Mouse (Mus musculus): ENCODE results near the gene P2rx5. TPM values are rescaled to one million over a fixed set of nuclear protein-coding genes. Genes with fewer than 3 reads are reported as not detected.

The P2rx5 gene
- polyA plus RNA-seq (2015; fragmentation: Nextera tagmentation; extraction: Ambion mirVana): 0.28 and 0.42 TPM in 2 replicates

DNA sequence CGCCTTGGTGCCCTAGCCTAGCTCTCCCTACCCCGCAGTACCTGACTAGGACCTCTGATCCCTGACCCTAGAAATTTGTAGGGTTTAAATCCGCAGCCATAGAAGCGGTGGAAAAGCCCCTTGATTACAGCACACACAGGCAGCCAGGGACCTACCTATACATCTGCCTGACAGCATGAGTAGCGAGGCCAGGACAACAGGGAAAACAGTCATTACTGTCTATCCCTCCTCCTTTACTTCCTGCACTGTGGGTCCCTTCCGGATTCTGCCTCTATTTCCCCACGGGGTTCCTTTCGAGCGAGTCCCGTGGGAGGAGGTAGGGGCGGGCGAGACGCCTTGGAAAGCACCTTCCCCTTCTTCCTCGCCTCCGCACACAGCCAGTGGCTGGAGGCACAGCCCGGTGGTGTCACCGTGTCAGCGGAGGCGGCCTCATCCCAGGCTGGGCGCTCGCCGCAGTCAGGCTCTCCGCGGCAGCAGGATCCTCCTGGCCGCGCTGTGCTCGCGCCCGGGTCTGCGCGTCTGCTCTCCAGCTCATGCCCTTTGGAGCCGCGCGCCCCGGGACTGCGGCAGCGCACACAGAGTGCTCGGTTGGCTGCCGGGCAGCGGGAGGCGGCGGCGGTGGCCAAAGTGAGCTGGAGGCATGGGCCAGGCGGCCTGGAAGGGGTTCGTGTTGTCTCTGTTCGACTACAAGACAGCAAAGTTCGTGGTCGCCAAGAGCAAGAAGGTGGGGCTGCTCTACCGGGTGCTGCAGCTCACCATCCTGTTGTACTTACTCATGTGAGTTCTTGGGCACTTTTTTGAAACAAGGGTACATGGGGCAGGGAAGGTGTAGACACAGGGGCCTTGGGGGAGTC lies at the start of gene P2rx5:
P2rx5 (plus strand) TSS at position 465 of the 854 bp plus-strand sequence.
- Histone ChIP-seq H3K9me3 (no peaks in the 10 kb centered on the region), H3K4me1 (replicated peaks) (peaks cover 12% of the 10 kb centered on the region), H3K9ac (peak within 1 kb of the TSS; percentile 75), H3K27me3 (peaks cover 35% of the 10 kb centered on the region), H3K27ac (no peak within 1 kb of the TSS), H3K36me3 (no peaks in the 10 kb centered on the region), H3K4me3 (peak within 1 kb of the TSS; percentile 48), H3K4me2 (peak within 1 kb of the TSS; percentile 84)
- ATAC-seq (ENCODE audit: low FRiP score): peak; percentile 39
- 2% methylated on average over 49 of the region's 49 CpGs for WGBS

DNA sequence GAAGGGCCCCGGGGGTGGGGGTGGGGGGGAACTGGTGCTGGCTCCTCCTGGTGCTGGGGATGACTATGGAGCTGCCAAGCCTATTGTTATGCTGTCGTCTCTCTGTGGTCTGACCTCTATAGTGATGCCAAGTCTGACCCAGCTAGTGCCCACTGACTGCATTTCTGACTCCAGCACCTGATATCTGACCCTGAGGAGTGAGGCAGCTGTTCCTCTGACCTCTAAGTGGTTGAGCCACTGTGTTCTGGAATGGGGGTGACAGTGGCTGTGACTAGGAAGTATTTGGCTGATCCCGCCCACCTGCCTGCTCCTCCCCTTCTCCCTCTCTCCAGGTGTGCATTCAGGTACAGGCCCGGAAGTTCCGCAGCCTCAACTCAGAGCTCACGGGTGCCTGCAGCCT lies 48.8 kb upstream of the P2rx5 start:
- no peak overlapping the region for H3K9ac ChIP-seq
- H3K4me3 ChIP-seq: no peak overlapping the region
- no peaks in the 10 kb centered on the region for H3K9me3 ChIP-seq
- no peaks in the 10 kb centered on the region for H3K36me3 ChIP-seq
- WGBS: 68% methylated on average over 6 of the region's 6 CpGs
- no peak overlapping the region for H3K27ac ChIP-seq
- no peaks in the 10 kb centered on the region for H3K4me1 ChIP-seq (replicated peaks)
- 0 out of 2 replicates have a peak, but pooled peaks cover 2% of the 10 kb centered on the region for H3K27me3 ChIP-seq
- ATAC-seq (ENCODE audit: low FRiP score): no peak
- no peak overlapping the region for H3K4me2 ChIP-seq

DNA sequence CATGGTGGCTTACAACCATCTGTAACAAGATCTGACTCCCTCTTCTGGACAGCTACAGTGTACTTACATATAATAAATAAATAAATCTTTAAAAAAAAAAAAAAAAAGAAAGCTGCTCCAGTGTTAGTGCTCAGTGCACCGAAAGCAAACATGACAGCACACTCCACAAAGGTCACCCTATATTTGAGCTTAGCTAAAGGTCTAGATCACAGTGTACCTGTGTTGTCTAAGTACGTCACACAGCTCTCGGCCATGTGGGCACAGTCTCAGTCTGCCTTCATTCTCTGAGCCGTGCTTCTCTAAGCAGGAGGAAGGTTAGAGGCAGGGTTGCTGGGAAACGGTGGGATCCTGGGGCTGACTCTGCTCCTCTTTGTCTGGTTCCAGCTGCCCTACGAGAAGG lies 33.7 kb upstream of the P2rx5 start:
- WGBS: 85% methylated on average over 6 of the region's 6 CpGs
- Histone ChIP-seq H3K9ac (no peak overlapping the region), H3K27me3 (no peaks in the 10 kb centered on the region), H3K36me3 (no peaks in the 10 kb centered on the region), H3K4me1 (replicated peaks) (no peaks in the 10 kb centered on the region), H3K27ac (no peak overlapping the region), H3K4me2 (no peak overlapping the region), H3K9me3 (no peaks in the 10 kb centered on the region), H3K4me3 (no peak overlapping the region)
- ATAC-seq (ENCODE audit: low FRiP score): no peak

DNA sequence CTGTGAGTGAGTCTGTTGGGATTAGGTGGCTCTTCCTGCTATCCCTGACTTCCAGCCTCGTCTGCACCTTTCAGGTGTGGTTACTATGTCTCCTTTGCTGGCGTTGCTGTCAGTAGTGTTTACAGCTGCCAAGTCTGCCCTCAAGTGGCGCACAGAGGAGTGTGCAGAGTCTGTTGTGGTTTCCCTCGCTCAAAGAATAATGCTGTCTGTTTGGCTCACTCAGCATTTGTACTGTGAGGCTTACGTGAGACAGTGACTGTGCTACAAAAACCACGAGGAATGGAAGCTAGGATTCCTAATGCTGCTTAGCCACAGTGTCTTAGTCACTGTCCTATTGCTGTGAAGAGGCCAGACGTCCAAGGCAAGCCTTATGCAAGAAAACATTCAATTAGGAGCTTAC lies 29.2 kb upstream of the P2rx5 start:
- Histone ChIP-seq H3K9ac (no peak overlapping the region), H3K4me1 (replicated peaks) (peaks cover 4% of the 10 kb centered on the region; the same call in 1 of the 2 replicates), H3K4me2 (no peak overlapping the region), H3K27ac (no peak overlapping the region), H3K36me3 (peaks cover 11% of the 10 kb centered on the region; the same call in 1 of the 2 replicates), H3K4me3 (no peak overlapping the region), H3K9me3 (no peaks in the 10 kb centered on the region), H3K27me3 (no peaks in the 10 kb centered on the region)
- WGBS: 85% methylated on average over 7 of the region's 7 CpGs
- no peak for ATAC-seq (ENCODE audit: low FRiP score)

DNA sequence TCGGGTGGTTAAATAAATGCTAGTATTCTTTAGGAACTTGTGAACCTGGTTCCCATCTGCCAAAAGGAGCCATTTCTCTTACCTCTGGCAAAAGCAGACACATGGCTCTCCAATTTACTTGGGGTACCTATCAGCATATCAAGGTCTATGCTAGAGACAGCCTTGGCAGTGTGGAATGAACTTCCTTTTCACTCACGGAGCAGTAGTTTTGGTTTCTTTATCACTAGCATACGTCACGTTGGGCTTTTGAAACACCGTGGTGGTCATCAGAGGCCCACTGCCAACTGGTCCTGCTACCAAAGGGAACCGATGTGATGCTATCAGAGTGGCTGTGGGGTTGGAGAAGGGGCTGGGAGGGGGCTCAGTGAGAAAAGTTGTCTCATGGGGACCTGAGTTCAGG lies 27.2 kb upstream of the P2rx5 start:
- H3K36me3 ChIP-seq: peaks cover 11% of the 10 kb centered on the region; the same call in 1 of the 2 replicates
- no peak overlapping the region for H3K4me2 ChIP-seq
- no peak for ATAC-seq (ENCODE audit: low FRiP score)
- no peaks in the 10 kb centered on the region for H3K9me3 ChIP-seq
- no peak overlapping the region for H3K4me3 ChIP-seq
- H3K27me3 ChIP-seq: no peaks in the 10 kb centered on the region
- no peak overlapping the region for H3K27ac ChIP-seq
- 96% methylated on average over 6 of the region's 6 CpGs for WGBS
- no peak overlapping the region for H3K9ac ChIP-seq
- peaks cover 22% of the 10 kb centered on the region for H3K4me1 ChIP-seq (replicated peaks)

DNA sequence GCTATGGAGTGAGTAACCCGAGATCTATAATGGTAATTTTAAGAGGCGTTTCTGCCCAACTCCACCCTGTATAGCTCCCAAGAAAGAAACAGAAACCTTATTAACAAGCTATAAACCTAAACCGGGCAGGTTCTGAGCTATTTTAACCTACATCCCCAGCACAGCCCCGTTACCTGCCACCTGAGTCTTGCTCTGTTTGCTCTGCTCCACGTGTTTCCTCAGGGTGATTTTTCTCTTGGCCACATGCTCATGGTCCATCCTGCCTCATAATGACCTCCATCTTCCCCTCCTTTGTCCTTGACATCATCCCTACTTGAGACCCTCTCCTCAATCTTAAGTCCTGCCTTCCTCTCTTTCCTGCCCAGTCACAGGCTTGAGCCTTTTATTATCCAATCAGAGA lies 26.0 kb upstream of the P2rx5 start:
- peaks cover 11% of the 10 kb centered on the region; the same call in 1 of the 2 replicates for H3K36me3 ChIP-seq
- peaks cover 27% of the 10 kb centered on the region for H3K4me1 ChIP-seq (replicated peaks)
- no peak overlapping the region for H3K9ac ChIP-seq
- ATAC-seq (ENCODE audit: low FRiP score): no peak
- H3K9me3 ChIP-seq: no peaks in the 10 kb centered on the region
- H3K4me2 ChIP-seq: no peak overlapping the region
- H3K4me3 ChIP-seq: no peak overlapping the region
- no peak overlapping the region for H3K27ac ChIP-seq
- WGBS: 95% methylated on average over 5 of the region's 5 CpGs
- no peaks in the 10 kb centered on the region for H3K27me3 ChIP-seq

DNA sequence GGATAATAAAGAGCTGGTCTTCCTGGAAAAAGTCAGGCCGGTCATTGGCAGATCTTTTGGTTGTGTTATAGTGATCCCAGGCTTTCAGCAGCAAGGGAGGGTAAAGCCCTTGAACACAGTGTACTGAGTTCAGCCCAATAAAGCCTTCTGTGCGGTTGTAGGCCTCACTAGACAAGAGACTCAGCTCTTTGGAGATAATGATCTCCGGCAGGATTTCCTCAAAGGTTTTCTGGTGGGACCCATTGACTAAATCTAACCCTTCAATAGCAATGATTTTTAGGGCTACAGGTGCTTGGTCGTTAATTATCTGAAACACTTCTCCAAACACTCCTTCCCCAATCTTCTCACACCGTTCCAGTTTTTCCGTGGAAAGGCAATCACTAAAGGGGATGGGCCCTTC lies 23.6 kb upstream of the P2rx5 start:
- H3K4me2 ChIP-seq: peak overlapping the region; percentile 90
- H3K27ac ChIP-seq: no peak overlapping the region
- ATAC-seq (ENCODE audit: low FRiP score): no peak
- 0 out of 2 replicates have a peak overlapping the region, but pooled peaks have one; percentile 79 for H3K9ac ChIP-seq
- peaks cover 11% of the 10 kb centered on the region; the same call in 1 of the 2 replicates for H3K36me3 ChIP-seq
- H3K27me3 ChIP-seq: no peaks in the 10 kb centered on the region
- H3K4me3 ChIP-seq: peak overlapping the region; percentile 76
- H3K4me1 ChIP-seq (replicated peaks): peaks cover 27% of the 10 kb centered on the region
- 93% methylated on average over 6 of the region's 6 CpGs for WGBS
- no peaks in the 10 kb centered on the region for H3K9me3 ChIP-seq

DNA sequence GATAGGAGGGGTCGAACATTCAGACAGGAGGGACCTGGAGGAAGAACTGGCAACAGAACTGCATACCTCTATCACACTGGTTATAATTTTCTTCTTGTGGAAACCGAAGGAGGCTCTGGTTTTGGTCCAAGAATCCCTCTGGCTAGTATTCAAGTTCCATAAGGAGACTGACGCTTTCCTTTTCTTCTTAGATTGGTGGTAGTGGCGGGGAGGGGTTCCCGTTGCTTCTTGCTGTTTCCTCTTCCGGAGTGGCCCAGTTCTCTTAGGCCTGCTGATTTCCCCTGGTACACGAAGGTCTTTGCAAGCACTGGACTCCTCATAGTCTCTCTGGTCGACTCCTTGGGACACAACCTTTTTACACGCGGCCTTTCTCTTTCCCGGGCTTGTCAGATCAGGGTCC lies 23.1 kb upstream of the P2rx5 start:
- H3K36me3 ChIP-seq: peaks cover 11% of the 10 kb centered on the region; the same call in 1 of the 2 replicates
- H3K27me3 ChIP-seq: no peaks in the 10 kb centered on the region
- no peak for ATAC-seq (ENCODE audit: low FRiP score)
- peak overlapping the region; percentile 76 for H3K4me3 ChIP-seq
- H3K27ac ChIP-seq: no peak overlapping the region
- H3K4me2 ChIP-seq: peak overlapping the region; percentile 90
- no peaks in the 10 kb centered on the region for H3K9me3 ChIP-seq
- 43% methylated on average over 11 of the region's 11 CpGs for WGBS
- H3K9ac ChIP-seq: peak overlapping the region; percentile 79
- H3K4me1 ChIP-seq (replicated peaks): peaks cover 27% of the 10 kb centered on the region

DNA sequence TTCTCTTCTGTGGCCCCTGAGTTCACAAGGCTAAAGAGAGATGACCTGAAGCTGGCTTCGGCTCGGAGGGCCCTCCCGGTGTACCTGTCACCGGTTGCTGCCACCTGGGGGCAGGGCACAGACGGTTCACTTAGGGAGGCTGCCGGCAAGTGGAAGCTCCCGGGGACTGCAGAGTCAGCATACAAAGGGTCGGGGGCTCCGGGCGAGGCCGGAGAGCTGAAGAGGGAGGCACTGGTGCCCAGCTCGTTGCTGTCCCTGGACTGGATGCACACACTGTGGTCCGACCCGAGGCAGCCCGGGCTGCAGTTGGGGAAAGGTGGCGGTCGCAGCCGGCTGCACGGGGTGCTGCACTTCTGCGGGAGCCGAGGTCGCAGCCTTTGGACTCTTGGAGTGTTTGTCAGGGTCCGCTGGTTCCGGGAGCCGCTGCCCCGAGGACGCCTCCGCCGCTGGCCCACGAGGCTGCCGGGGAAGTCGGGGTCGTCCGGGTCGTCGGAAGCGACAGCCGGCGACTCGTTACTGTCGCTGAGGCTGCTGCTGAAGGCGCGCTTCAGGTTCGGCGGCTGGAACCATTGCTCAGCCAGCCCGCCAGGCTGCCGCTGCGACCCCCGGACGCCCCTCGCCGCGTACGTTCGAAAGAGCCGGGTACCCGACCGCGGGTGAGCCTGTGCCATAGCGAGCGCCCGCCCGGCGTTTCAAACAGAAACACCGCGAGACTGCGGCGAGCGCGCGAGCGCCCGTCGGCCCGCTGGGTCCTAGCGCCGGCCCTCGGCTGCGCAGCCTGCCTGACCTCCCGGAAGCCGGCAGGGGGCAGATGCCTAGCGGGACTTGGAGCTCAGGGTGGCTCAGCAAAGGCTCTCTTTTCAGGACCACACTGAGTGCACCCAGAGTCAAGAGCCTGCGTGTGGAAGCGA lies 22.4 kb upstream of the P2rx5 start, which contains the start of gene Haspin:
Haspin (minus strand) TSS at position 704 of the 911 bp plus-strand sequence.
- H3K9me3 ChIP-seq: no peaks in the 10 kb centered on the region
- peak; percentile 97 for ATAC-seq (ENCODE audit: low FRiP score)
- H3K27ac ChIP-seq: no peak within 1 kb of the TSS
- H3K4me2 ChIP-seq: peak within 1 kb of the TSS; percentile 90
- WGBS: under 1% methylated on average over 84 of the region's 84 CpGs
- H3K27me3 ChIP-seq: no peaks in the 10 kb centered on the region
- peaks cover 5% of the 10 kb centered on the region; the same call in 1 of the 2 replicates for H3K36me3 ChIP-seq
- peaks cover 27% of the 10 kb centered on the region for H3K4me1 ChIP-seq (replicated peaks)
- H3K4me3 ChIP-seq: peak within 1 kb of the TSS; percentile 76
- peak within 1 kb of the TSS; percentile 79 for H3K9ac ChIP-seq

DNA sequence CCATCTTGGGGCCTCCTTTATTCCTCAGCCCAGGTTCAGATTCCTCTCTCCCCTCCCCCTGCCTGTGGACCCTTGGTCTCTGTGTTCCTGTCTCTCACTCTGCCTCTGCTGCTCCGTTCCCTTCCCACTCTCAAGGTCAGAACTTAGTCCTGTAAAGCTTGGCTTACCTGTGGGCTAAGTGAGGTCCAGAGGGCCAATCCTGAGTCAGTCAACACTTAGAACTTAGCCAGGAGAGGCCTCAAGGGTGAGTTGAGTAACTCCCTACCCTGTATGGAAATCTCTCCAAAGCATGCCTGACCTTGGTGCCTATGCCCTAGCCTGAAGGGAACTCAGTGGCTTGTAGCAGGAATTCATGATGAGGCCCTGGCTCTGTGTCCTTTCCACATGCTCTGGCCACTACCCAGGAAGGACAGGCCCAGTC lies 15.9 kb upstream of the P2rx5 start:
- H3K9me3 ChIP-seq: no peaks in the 10 kb centered on the region
- H3K4me3 ChIP-seq: no peak overlapping the region
- ATAC-seq (ENCODE audit: low FRiP score): no peak
- no peak overlapping the region for H3K9ac ChIP-seq
- H3K27ac ChIP-seq: no peak overlapping the region
- H3K4me1 ChIP-seq (replicated peaks): no peaks in the 10 kb centered on the region
- 61% methylated on average over 1 of the region's 1 CpGs for WGBS
- H3K27me3 ChIP-seq: no peaks in the 10 kb centered on the region
- H3K4me2 ChIP-seq: no peak overlapping the region
- H3K36me3 ChIP-seq: no peaks in the 10 kb centered on the region

DNA sequence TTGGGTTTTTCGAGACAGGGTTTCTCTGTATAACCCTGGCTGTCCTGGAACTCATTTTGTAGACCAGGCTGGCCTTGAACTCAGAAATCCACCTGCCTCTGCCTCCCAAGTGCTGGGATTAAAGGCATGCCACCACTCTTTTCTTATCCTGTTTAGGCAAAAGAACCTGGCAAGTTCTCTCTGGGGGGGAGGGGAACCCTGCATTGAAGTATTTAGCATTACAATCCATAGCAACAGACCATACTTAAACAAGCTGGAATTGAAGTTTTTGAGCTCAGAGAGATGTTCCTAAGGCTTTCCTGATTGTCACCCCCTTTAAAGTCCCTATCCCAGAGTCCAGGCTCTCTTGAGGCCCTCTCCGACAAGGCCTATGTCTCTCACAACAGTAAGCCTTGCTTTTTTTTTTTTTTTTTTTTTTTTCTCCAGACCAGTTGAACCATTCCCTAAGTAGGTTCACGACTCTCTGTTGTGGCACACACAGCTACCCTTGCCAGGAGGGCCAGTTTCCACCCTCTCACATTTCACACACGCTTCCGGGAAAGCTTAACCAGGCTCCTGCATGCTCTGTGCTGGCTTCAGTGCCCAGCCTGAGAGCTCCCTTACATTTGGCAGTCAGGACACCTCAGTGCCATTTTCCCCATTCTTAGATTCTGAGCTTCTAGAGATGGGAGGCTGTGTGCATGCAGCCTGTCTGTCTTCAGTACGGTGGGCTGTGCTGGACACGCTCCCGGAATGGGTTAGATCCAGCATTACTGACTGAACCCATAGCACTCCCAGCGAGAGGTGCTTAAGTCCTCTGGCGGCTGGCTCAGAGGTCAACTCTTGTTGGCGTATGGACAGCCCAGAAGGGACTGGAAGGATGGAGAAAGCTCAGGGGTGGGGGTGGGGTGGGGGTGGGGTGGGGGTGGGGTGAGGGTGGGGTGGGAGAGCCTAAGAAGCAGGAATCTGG lies 13.9 kb upstream of the P2rx5 start:
- Histone ChIP-seq H3K9me3 (no peaks in the 10 kb centered on the region), H3K27ac (no peak overlapping the region), H3K27me3 (no peaks in the 10 kb centered on the region), H3K4me2 (no peak overlapping the region), H3K9ac (no peak overlapping the region), H3K4me1 (replicated peaks) (no peaks in the 10 kb centered on the region), H3K4me3 (no peak overlapping the region), H3K36me3 (no peaks in the 10 kb centered on the region)
- 60% methylated on average over 11 of the region's 11 CpGs for WGBS
- no peak for ATAC-seq (ENCODE audit: low FRiP score)

Measured in hindbrain, embryonic 13.5 days (tissue).